Mouse (Mus musculus): ENCODE results near the gene Hspa4l. TPM values are rescaled to one million over a fixed set of nuclear protein-coding genes. Genes with fewer than 3 reads are reported as not detected.

The Hspa4l gene
- 9.9 and 10.3 TPM in 2 replicates for polyA plus RNA-seq (2015; fragmentation: Nextera tagmentation; extraction: Ambion mirVana)

GRCm38 (mm10) chr3:40744024-40744835, at the start of gene Hspa4l:
TSS of gene Hspa4l (plus strand) at chr3:40744495.
- Histone ChIP-seq H3K4me3 (replicated peaks; ENCODE audit: low read depth, low read length) (peak within 1 kb of the TSS; percentile 68), H3K4me1 (replicated peaks; ENCODE audit: insufficient read depth, low read length) (no peaks in the 10 kb centered on the region; the same call in 1 of the 2 replicates), H3K27ac (peak within 1 kb of the TSS; percentile 57), H3K9ac (ENCODE audit: low read depth, low read length) (peak within 1 kb of the TSS; percentile 67), H3K9me3 (replicated peaks; ENCODE audit: low read length) (no peaks in the 10 kb centered on the region), H3K27me3 (ENCODE audit: insufficient read depth, low read length) (no peaks in the 10 kb centered on the region), H3K36me3 (ENCODE audit: insufficient read depth, low read length) (no peaks in the 10 kb centered on the region), H3K4me2 (ENCODE audit: low read length) (peak within 1 kb of the TSS; percentile 99)
- no peak for ATAC-seq (replicated peaks; ENCODE audit: low FRiP score, low read depth)
- no peak for TF ChIP-seq CTCF (IDR thresholded peaks at IDR 0.05; ENCODE audit: low read depth)
- no peak for DNase-seq (ENCODE audit: low spot score)
- WGBS = 20% methylated on average over 16 of the region's 16 CpGs

GRCm38 (mm10) chr3:40695162-40695561, 49.1 kb upstream of the Hspa4l start:
- H3K4me3 ChIP-seq (replicated peaks; ENCODE audit: low read depth, low read length) = no peak overlapping the region
- no peak overlapping the region for H3K27ac ChIP-seq
- DNase-seq (ENCODE audit: low spot score) = no peak
- WGBS = 95% methylated on average over 2 of the region's 2 CpGs
- H3K27me3 ChIP-seq (ENCODE audit: insufficient read depth, low read length) = no peaks in the 10 kb centered on the region
- TF ChIP-seq CTCF (IDR thresholded peaks at IDR 0.05; ENCODE audit: low read depth) = no peak
- no peaks in the 10 kb centered on the region for H3K36me3 ChIP-seq (ENCODE audit: insufficient read depth, low read length)
- H3K4me2 ChIP-seq (ENCODE audit: low read length) = no peak overlapping the region
- no peaks in the 10 kb centered on the region for H3K4me1 ChIP-seq (replicated peaks; ENCODE audit: insufficient read depth, low read length)
- no peak for ATAC-seq (replicated peaks; ENCODE audit: low FRiP score, low read depth)
- no peaks in the 10 kb centered on the region for H3K9me3 ChIP-seq (replicated peaks; ENCODE audit: low read length)
- H3K9ac ChIP-seq (ENCODE audit: low read depth, low read length) = no peak overlapping the region

GRCm38 (mm10) chr3:40698834-40699233, 45.5 kb upstream of the Hspa4l start:
- ATAC-seq (replicated peaks; ENCODE audit: low FRiP score, low read depth) = no peak
- DNase-seq (ENCODE audit: low spot score) = no peak

GRCm38 (mm10) chr3:40704816-40705430, 39.4 kb upstream of the Hspa4l start:
- 63% methylated on average over 5 of the region's 5 CpGs for WGBS
- no peak overlapping the region for H3K4me2 ChIP-seq (ENCODE audit: low read length)
- no peaks in the 10 kb centered on the region for H3K4me1 ChIP-seq (replicated peaks; ENCODE audit: insufficient read depth, low read length)
- no peak overlapping the region for H3K27ac ChIP-seq
- no peaks in the 10 kb centered on the region for H3K9me3 ChIP-seq (replicated peaks; ENCODE audit: low read length)
- no peak overlapping the region for H3K9ac ChIP-seq (ENCODE audit: low read depth, low read length)
- H3K27me3 ChIP-seq (ENCODE audit: insufficient read depth, low read length) = no peaks in the 10 kb centered on the region
- no peak overlapping the region for H3K4me3 ChIP-seq (replicated peaks; ENCODE audit: low read depth, low read length)
- peak; percentile 6 for DNase-seq (ENCODE audit: low spot score)
- TF ChIP-seq CTCF (IDR thresholded peaks at IDR 0.05; ENCODE audit: low read depth) = no peak
- peak; percentile 80; the same call in 1 of the 2 replicates for ATAC-seq (replicated peaks; ENCODE audit: low FRiP score, low read depth)
- no peaks in the 10 kb centered on the region for H3K36me3 ChIP-seq (ENCODE audit: insufficient read depth, low read length)

More at GRCm38 (mm10) chr3:40698834-40699233, 45.5 kb upstream of the Hspa4l start:
- no peak for TF ChIP-seq CTCF (IDR thresholded peaks at IDR 0.05; ENCODE audit: low read depth)
- WGBS = 83% methylated on average over 3 of the region's 3 CpGs
- Histone ChIP-seq H3K9ac (ENCODE audit: low read depth, low read length) (no peak overlapping the region), H3K27me3 (ENCODE audit: insufficient read depth, low read length) (no peaks in the 10 kb centered on the region), H3K36me3 (ENCODE audit: insufficient read depth, low read length) (no peaks in the 10 kb centered on the region), H3K4me1 (replicated peaks; ENCODE audit: insufficient read depth, low read length) (no peaks in the 10 kb centered on the region), H3K9me3 (replicated peaks; ENCODE audit: low read length) (no peaks in the 10 kb centered on the region), H3K4me2 (ENCODE audit: low read length) (no peak overlapping the region), H3K27ac (no peak overlapping the region), H3K4me3 (replicated peaks; ENCODE audit: low read depth, low read length) (no peak overlapping the region)

- Histone ChIP-seq H3K4me3 (replicated peaks; ENCODE audit: low read depth, low read length) (no peak within 1 kb of the TSS), H3K9ac (ENCODE audit: low read depth, low read length) (no peak within 1 kb of the TSS), H3K27ac (no peak within 1 kb of the TSS), H3K9me3 (replicated peaks; ENCODE audit: low read length) (no peaks in the 10 kb centered on the region), H3K4me1 (replicated peaks; ENCODE audit: insufficient read depth, low read length) (no peaks in the 10 kb centered on the region), H3K27me3 (ENCODE audit: insufficient read depth, low read length) (no peaks in the 10 kb centered on the region), H3K36me3 (ENCODE audit: insufficient read depth, low read length) (no peaks in the 10 kb centered on the region), H3K4me2 (ENCODE audit: low read length) (no peak within 1 kb of the TSS)
- DNase-seq (ENCODE audit: low spot score) (no peak), ATAC-seq (replicated peaks; ENCODE audit: low FRiP score, low read depth) (no peak)
- WGBS = 93% methylated on average over 30 of the region's 30 CpGs
- no peak for TF ChIP-seq CTCF (IDR thresholded peaks at IDR 0.05; ENCODE audit: low read depth)
Measured at GRCm38 (mm10) chr3:40708655-40709054, 35.6 kb upstream of the Hspa4l start, which contains the start of gene Slc25a31. TSS of gene Slc25a31 (plus strand) at chr3:40708855.

DNA sequence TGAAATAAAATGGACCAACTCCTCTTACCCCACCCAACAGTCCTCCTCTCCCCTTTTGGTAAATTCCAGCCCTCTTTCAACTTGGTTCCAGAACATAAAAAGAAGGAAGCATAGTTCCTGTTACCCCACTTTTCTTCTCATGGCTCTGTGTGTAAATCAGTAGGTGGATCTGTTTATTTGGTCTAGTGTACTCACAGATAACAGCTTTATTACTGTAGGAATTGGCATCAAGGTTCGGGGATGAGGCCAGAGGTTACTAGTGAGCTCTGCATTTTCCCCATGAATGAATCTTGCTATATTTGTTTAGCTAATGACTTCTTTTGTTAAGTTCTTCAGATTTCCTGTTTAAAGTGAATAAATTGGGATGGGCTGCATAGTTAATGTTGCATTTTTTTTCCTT, 28.2 kb upstream of the Hspa4l start:
- no peak for TF ChIP-seq CTCF (IDR thresholded peaks at IDR 0.05; ENCODE audit: low read depth)
- Histone ChIP-seq H3K4me2 (ENCODE audit: low read length) (no peak overlapping the region), H3K4me3 (replicated peaks; ENCODE audit: low read depth, low read length) (no peak overlapping the region), H3K36me3 (ENCODE audit: insufficient read depth, low read length) (no peaks in the 10 kb centered on the region), H3K4me1 (replicated peaks; ENCODE audit: insufficient read depth, low read length) (no peaks in the 10 kb centered on the region), H3K9ac (ENCODE audit: low read depth, low read length) (no peak overlapping the region), H3K27me3 (ENCODE audit: insufficient read depth, low read length) (no peaks in the 10 kb centered on the region), H3K27ac (no peak overlapping the region), H3K9me3 (replicated peaks; ENCODE audit: low read length) (no peaks in the 10 kb centered on the region)
- ATAC-seq (replicated peaks; ENCODE audit: low FRiP score, low read depth) = no peak
- WGBS = 5% methylated on average over 1 of the region's 1 CpGs
- DNase-seq (ENCODE audit: low spot score) = no peak
